Mouse (Mus musculus) kidney, postnatal 10 days (tissue): Measurements from ENCODE around the gene Nedd1.

Experiments used
- DNase-seq: peaks from one replicate; pipeline ENCODE4 v3.0.0; 2021; ENCODE audit warnings: mixed read lengths

The Nedd1 gene

DNA sequence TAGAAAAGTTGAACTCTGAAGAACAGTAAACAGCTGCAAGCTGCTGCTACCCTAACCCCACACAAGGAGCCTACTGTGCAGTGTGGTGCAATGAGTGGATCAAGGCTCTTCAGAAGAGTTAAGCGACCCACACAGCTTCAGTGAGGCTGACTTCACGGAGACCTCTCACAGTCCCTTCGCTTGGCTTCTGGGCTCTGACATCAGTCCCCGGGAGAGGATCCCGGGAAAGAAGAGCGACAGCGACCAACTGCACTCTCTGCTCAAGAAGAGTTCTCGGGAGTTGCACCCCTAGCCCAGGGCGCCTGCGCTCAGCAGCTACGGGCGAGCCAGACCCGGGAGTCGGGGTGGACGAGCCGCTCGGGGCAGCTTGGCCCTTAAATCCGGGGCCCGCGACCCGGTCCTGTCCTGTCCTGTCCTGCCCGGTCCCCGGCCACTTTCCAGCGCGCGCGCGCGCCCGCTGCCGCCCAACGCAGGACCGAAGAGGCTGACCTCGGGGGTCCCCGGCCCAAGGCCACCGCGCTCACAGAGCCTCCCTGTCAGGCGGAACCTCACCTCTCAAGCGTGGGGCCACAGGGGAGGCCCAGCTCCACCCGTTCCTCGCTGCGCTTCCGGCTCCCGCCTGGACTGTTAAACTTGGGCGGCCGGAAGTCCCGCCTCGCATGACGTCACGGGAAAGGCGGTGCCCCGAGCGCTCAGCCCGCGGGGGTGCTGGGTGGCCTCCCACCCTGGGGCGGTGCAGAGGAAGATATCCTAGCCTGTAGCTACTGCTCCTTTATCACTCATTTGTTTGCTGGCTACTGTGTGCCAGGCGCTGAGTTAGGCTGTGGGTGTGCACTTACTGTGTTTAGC is at the start of gene Nedd1:
TSS of gene Nedd1 (minus strand) at position 650 of the 849 bp plus-strand sequence.
- peak; percentile 98 for DNase-seq

DNA sequence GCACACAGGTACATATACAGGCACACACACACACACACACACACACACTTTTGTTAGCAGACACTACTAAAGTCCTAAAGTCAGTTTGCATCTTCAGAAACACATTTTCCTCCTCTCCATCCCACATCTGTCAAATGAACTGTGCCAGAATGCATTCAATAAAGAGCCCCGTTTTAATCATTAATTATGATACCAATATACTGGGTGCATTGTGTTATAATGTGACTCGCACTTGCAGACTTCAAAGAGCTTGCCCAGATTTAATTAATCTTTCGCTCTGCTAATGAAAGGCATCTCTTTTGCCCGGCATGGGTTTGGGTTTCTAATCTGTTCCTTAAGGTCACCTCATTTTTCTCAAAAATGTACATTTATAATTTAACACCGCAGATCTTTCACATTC is 32.1 kb upstream of the Nedd1 start:
- DNase-seq = no peak

DNA sequence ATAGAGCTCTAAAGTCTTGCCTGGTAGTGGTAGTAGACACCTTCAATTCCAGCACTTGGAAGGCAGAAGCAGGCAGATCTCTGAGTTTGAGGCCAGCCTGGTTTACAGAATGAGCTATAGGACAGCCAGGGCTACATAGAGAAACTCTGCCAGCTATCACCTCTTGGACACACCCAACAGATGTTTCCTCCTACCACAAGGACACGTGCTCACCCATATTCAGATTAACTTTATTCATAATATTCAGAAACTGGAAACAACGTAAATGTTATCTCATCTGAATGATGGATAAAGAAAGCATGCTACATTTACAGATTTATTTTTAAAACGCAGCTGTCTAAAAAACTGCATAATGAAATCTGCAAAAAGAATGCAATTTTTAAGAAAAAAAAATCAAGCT is 8.1 kb upstream of the Nedd1 start:
- DNase-seq = no peak

GRCm38 (mm10) chr10:92728723-92729122 is 6.5 kb upstream of the Nedd1 start:
- no peak for DNase-seq

DNA sequence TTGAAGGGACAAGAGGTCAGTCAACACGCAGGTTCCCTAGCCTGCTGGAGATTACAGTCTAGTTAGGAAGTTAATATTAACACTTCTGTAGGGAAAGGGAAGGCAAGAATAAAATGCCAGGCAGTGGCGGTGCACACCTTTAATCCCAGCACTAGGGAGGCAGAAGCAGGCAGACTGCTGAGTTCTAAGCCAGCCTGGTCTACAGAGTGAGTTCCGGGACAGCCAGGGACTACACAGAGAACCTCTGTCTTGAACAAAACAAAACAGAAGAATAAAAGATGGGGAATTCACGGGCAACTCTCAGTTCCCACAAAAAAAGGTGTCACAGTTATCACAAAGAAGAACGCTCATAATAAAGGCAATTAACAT is 384 bp upstream of the Nedd1 start:
- DNase-seq = no peak

DNA sequence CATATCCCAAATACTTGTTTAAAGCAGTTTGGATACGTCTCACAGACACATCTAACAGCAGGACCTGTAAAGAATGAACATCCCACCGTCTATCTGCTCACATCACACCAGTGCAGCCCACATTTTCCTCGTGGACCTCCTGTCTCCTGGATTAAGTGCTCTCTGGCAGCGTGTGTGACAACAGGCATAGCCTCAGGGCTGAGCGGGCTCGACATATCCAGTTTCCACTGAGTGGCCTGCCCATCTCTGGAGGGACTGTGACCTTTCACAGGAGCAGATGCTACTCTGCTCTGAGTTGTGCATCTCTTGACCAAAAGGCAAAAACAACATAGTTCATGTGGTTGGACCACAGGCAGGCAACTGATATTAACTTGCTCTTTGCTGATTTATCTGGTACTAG is 23.2 kb downstream of the Nedd1 start:
- no peak for DNase-seq

- no peak for DNase-seq
Observed at GRCm38 (mm10) chr10:92675056-92675455, 47.2 kb downstream of the Nedd1 start.

DNA sequence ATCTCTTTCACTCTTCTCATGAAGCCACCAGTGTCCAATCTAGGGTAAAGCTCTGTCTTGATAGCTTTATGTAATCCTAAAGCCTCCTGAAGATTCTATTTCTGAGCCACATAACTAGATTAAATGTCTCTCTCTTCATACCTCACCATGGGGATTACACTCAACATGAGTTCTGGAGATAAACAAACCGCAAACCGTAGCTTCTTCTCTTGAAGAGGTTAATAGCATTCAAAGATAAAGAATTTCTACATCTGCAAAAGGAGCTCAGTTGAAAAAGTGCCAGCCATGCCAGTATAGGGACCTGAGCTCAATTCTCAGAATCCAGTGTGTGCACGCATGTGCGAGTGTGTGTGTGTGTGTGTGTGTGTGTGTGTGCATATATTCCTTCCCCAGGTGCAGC is 50.3 kb downstream of the Nedd1 start:
- no peak for DNase-seq

- no peak for DNase-seq
Observed at GRCm38 (mm10) chr10:92665287-92665686, 56.9 kb downstream of the Nedd1 start.

DNA sequence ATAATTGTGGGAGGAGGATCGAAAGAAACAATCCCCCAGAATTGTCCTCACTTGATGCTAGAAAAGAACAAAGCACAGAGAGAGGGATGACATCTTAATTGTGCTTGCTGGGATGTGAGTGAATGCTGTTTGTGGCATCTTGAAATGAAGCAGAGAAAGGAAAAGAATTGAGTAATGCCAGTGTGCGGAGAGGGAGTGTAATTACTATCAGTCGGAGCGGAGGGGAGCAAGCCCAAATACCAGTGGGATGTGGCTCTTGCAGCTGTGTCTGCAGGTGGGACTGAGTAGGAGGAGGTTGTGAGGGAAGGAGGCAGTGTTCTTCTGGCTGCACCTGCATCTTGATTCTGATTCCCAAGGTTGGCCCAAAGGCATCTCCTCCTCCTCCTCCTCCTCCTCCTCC is 69.0 kb downstream of the Nedd1 start:
- no peak for DNase-seq

DNA sequence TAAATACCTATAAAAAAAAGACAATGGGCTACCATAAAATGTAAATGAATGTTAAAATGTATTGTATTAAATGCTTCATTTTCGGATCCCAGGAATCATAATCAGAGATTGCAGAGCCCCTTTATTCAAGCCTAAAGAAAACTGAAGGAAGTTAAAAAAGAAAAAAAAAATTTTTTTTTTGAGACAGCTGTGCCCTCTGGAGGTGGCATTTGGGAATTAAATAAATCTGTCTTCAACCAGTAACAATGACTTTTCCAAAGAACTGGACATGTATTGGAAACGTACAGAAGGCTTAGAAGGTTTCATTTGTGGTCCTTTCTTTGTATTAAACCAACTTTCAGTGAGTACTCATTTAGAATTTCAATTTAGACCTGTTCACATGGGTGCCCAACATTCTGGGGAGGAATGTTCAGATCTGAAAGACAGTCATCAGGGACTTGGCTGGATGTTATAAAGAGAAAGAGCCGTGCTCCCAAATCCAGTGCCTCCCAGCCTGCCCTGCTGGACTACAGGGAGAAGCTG is 69.8 kb downstream of the Nedd1 start:
- peak; percentile 10 for DNase-seq

DNA sequence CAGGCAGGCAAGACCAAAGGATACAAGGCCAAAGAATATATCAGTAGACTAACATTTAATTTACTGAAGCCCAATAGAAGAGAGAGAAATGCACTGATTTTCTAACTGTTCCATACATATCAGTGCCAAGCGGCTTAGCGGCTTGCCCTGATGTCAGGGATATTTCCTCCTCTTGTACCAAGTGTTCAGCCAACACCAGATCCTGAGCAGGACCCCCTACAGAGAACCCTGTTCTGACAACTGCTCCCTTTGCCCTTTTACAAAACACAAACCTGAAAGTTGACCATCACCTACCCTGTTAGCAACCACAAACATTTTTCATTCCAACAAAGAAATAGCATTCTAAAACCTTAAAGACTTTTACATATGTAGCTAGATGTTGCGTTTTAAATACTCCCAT is 71.0 kb downstream of the Nedd1 start:
- DNase-seq = no peak

GRCm38 (mm10) chr10:92649096-92649495 is 73.1 kb downstream of the Nedd1 start:
- DNase-seq = no peak

DNA sequence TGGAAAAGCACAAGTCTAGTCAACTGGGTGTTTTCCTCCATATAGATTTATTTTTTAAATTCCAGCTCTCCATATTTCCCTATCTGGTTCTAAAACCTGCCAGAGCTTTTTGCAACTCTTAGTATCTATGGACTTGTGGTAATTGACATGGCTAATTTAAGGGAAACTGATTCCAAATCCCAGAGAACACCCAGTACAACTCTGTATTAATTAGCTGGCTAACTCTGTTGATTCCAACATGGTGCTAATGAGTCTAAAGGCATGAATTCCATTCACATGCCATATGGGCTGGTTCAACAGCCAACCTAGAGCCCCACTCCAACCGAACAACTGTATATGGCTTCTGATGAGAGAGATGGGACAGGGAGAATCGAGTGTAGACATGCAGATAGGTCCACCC is 74.5 kb downstream of the Nedd1 start:
- DNase-seq = no peak

GRCm38 (mm10) chr10:92643995-92644394 is 78.2 kb downstream of the Nedd1 start:
- DNase-seq = peak; percentile 15

- DNase-seq = peak; percentile 17
Observed at GRCm38 (mm10) chr10:92641032-92641431, 81.2 kb downstream of the Nedd1 start.
